Mouse (Mus musculus): ENCODE measurements around the gene Fgf8. TPM values are rescaled to one million over a fixed set of nuclear protein-coding genes. Genes with fewer than 3 reads are reported as not detected.
A peak's percentile ranks its signal among the peaks of the same experiment; 100 is the strongest.

Fgf8 gene
- 22.6 and 25.9 TPM in 2 replicates for polyA plus RNA-seq (2011; ENCODE audit: insufficient read depth, insufficient read length, low read depth, missing spikeins)

DNA sequence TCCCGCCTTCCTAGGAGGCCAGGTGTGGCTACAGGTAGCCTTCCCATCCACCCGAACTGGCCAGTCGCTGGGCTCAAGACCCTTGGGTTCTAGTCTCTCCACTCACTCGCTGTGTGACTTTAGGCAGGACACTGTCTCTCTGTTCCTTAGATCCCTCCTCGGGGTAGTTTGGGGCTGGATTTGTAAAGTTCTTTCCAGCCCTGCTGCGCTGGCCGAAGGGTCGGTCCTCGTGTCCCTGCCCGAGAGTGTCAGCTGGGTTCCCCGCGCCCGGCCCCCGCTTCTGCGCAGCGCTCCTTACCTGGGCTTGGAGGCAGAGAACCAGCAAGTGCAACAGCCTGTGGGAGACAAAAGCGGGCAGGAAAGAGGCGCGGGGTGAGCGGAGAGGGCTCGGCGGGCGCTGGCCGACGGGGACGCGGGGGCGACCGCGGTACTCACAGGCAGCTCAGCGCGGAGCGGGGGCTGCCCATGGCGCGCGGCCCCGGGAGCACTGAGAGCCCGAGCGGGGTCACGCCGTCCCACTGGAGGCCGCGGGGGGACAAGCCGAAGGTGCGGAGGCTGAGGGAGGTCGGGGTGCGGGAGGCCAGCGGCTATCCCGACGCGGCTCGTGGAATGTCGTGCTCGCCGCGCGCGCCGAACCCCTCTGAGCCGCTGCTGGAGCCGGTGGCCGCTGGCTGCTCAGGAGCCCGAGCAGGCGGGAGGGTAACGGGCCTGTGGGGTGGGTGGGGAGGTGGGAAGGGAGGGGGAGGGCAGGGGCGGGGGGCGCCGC is at the start of gene Fgf8:
Fgf8 (minus strand) TSS at position 698 of the 766 bp plus-strand sequence.
- Histone ChIP-seq H3K36me3 (ENCODE audit: control insufficient read depth, insufficient read depth, low read length, poor library complexity, severe bottlenecking) (no peaks in the 10 kb centered on the region), H3K27me3 (ENCODE audit: control insufficient read depth, insufficient read depth, low read length, poor library complexity, severe bottlenecking) (peaks cover 35% of the 10 kb centered on the region), H3K27ac (ENCODE audit: insufficient read depth, low read length) (no peak within 1 kb of the TSS), H3K9me3 (replicated peaks; ENCODE audit: control insufficient read depth, insufficient read depth, low read length, poor library complexity, severe bottlenecking) (no peaks in the 10 kb centered on the region), H3K4me3 (ENCODE audit: low read depth, low read length) (peak within 1 kb of the TSS; percentile 54), H3K9ac (ENCODE audit: low read depth, poor library complexity, severe bottlenecking) (peak within 1 kb of the TSS; percentile 67), H3K4me1 (ENCODE audit: control insufficient read depth, insufficient read depth, low read length) (no peaks in the 10 kb centered on the region)
- TF ChIP-seq POLR2A (IDR thresholded peaks at IDR 0.05; ENCODE audit: insufficient read depth, low read length) (no peak), CTCF (IDR thresholded peaks at IDR 0.05; ENCODE audit: low read depth, low read length) (no peak), EP300 (IDR thresholded peaks at IDR 0.05; ENCODE audit: insufficient read depth, low read depth, low read length) (no peak)

DNA sequence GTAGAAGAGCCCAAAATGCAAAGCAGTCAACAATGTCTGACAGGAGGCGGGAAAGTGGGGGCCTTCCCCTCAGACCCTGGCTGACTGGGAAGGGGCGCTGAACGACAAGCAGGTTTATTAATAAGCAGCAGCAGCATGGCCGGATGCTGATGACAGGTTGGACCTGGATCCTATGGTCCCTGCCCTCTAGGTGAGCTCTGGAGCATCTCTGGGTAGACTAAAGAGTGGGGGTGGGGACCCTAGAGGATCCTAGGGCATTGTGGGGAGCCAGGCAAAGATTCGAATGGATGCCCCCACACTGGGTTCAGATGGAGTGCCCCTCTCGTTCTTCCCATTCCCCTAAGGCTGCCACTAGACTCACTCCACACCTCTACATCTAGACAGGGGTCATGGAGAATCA is 49.7 kb upstream of the Fgf8 start:
- H3K27me3 ChIP-seq (ENCODE audit: control insufficient read depth, insufficient read depth, low read length, poor library complexity, severe bottlenecking): no peaks in the 10 kb centered on the region
- H3K9me3 ChIP-seq (replicated peaks; ENCODE audit: control insufficient read depth, insufficient read depth, low read length, poor library complexity, severe bottlenecking): no peaks in the 10 kb centered on the region
- H3K27ac ChIP-seq (ENCODE audit: insufficient read depth, low read length): no peak overlapping the region
- H3K9ac ChIP-seq (ENCODE audit: low read depth, poor library complexity, severe bottlenecking): no peak overlapping the region
- no peak overlapping the region for H3K4me3 ChIP-seq (ENCODE audit: low read depth, low read length)
- TF ChIP-seq POLR2A (IDR thresholded peaks at IDR 0.05; ENCODE audit: insufficient read depth, low read length) (no peak), EP300 (IDR thresholded peaks at IDR 0.05; ENCODE audit: insufficient read depth, low read depth, low read length) (no peak), CTCF (IDR thresholded peaks at IDR 0.05; ENCODE audit: low read depth, low read length) (no peak)
- no peaks in the 10 kb centered on the region for H3K36me3 ChIP-seq (ENCODE audit: control insufficient read depth, insufficient read depth, low read length, poor library complexity, severe bottlenecking)
- peaks cover 4% of the 10 kb centered on the region for H3K4me1 ChIP-seq (ENCODE audit: control insufficient read depth, insufficient read depth, low read length)

DNA sequence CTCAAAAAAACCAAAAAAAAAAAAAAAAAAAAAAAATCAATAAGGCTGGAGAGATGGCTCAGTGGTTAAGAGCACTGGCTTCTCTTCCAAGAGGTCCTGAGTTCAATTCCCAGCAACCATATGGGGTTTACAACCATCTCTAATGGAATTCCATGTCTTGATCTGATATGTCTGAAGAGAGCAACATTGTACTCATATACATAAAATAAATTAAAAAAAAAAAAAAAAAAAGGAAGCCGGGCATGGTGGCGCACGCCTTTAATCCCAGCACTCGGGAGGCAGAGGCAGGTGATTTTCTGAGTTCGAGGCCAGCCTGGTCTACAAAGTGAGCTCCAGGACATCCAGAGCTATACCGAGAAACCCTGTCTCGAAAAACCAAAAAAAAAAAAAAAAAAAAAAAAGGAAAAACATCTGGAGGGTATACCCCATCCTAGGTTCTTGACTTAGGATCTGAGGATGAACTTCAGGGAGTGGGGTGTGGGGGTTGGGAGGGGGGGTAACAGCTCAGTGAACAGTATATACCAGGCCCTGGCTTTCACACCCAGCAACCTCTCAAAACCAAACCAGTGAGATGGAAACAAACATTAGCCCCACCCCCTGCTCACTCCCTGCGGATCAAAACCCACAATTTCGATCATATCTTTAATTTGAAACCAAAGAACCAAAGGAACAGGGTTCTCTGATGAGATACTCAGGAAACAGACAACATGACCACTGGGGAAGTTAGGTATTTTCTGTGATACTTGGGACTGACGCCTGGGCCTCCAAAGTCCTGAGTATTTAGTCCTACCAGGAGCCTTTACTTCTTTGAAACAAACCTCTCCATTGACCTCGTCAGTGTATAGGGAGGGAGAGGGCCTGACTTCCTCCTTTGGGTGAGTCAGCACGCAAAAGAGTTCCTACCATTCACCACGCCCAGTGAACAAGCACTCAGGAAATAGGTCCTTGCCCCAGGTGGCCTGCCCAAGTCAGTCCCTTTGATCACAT is 47.5 kb upstream of the Fgf8 start:
- H3K27ac ChIP-seq (ENCODE audit: insufficient read depth, low read length): peak overlapping the region; percentile 96
- TF ChIP-seq CTCF (IDR thresholded peaks at IDR 0.05; ENCODE audit: low read depth, low read length): no peak
- no peak for TF ChIP-seq POLR2A (IDR thresholded peaks at IDR 0.05; ENCODE audit: insufficient read depth, low read length)
- peak; percentile 86 for TF ChIP-seq EP300 (IDR thresholded peaks at IDR 0.05; ENCODE audit: insufficient read depth, low read depth, low read length)
- no peaks in the 10 kb centered on the region for H3K27me3 ChIP-seq (ENCODE audit: control insufficient read depth, insufficient read depth, low read length, poor library complexity, severe bottlenecking)
- H3K4me3 ChIP-seq (ENCODE audit: low read depth, low read length): no peak overlapping the region
- H3K36me3 ChIP-seq (ENCODE audit: control insufficient read depth, insufficient read depth, low read length, poor library complexity, severe bottlenecking): no peaks in the 10 kb centered on the region
- H3K9me3 ChIP-seq (replicated peaks; ENCODE audit: control insufficient read depth, insufficient read depth, low read length, poor library complexity, severe bottlenecking): no peaks in the 10 kb centered on the region
- peaks cover 1% of the 10 kb centered on the region for H3K4me1 ChIP-seq (ENCODE audit: control insufficient read depth, insufficient read depth, low read length)
- H3K9ac ChIP-seq (ENCODE audit: low read depth, poor library complexity, severe bottlenecking): peak overlapping the region; percentile 52

DNA sequence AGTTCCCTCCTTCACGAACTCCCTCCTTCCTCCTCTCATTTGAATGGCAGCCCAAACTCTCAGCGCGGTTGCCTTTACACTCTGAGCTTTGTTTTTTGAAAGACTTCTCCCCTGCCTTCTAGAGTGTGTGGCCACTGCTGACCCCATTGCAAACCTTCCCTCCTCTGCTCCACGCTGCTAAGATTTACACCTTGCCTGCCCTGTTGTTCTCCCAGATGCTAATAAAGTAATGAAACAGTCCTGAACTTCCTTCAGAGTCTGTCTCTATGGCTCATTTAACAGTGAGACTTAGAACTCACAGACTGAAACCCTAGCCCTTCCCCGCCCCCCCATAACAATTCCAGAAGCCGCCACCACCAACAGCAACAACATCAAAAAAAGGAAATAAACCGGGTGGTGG is 46.6 kb upstream of the Fgf8 start:
- Histone ChIP-seq H3K27me3 (ENCODE audit: control insufficient read depth, insufficient read depth, low read length, poor library complexity, severe bottlenecking) (no peaks in the 10 kb centered on the region), H3K4me1 (ENCODE audit: control insufficient read depth, insufficient read depth, low read length) (peaks cover 1% of the 10 kb centered on the region), H3K9ac (ENCODE audit: low read depth, poor library complexity, severe bottlenecking) (peak overlapping the region; percentile 39; the same call in 1 of the 2 replicates), H3K9me3 (replicated peaks; ENCODE audit: control insufficient read depth, insufficient read depth, low read length, poor library complexity, severe bottlenecking) (no peaks in the 10 kb centered on the region), H3K4me3 (ENCODE audit: low read depth, low read length) (no peak overlapping the region), H3K27ac (ENCODE audit: insufficient read depth, low read length) (peak overlapping the region; percentile 70), H3K36me3 (ENCODE audit: control insufficient read depth, insufficient read depth, low read length, poor library complexity, severe bottlenecking) (no peaks in the 10 kb centered on the region)
- TF ChIP-seq POLR2A (IDR thresholded peaks at IDR 0.05; ENCODE audit: insufficient read depth, low read length) (no peak), CTCF (IDR thresholded peaks at IDR 0.05; ENCODE audit: low read depth, low read length) (no peak), EP300 (IDR thresholded peaks at IDR 0.05; ENCODE audit: insufficient read depth, low read depth, low read length) (no peak)

DNA sequence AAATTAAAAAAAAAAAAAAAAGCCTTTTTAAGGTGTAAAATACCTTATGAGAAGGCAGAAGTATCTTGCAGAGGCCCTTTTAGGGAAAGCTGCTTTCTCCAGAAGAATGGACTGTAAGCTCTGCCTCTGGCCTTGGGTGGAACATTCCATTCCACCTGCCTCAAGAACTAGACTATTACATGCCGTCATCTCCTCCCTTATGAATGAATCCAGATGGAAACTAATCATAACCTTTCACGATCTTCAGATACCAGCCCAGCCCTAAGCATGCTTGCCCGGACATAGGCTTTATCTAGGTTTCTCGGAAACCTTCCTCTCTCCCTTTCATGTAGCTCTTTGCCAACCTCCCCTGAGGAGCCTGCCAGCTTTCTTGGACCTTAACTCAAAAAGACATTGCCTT is 45.6 kb upstream of the Fgf8 start:
- Histone ChIP-seq H3K9ac (ENCODE audit: low read depth, poor library complexity, severe bottlenecking) (no peak overlapping the region), H3K27me3 (ENCODE audit: control insufficient read depth, insufficient read depth, low read length, poor library complexity, severe bottlenecking) (no peaks in the 10 kb centered on the region), H3K36me3 (ENCODE audit: control insufficient read depth, insufficient read depth, low read length, poor library complexity, severe bottlenecking) (no peaks in the 10 kb centered on the region), H3K4me1 (ENCODE audit: control insufficient read depth, insufficient read depth, low read length) (peaks cover 1% of the 10 kb centered on the region), H3K9me3 (replicated peaks; ENCODE audit: control insufficient read depth, insufficient read depth, low read length, poor library complexity, severe bottlenecking) (no peaks in the 10 kb centered on the region), H3K4me3 (ENCODE audit: low read depth, low read length) (no peak overlapping the region), H3K27ac (ENCODE audit: insufficient read depth, low read length) (no peak overlapping the region)
- TF ChIP-seq CTCF (IDR thresholded peaks at IDR 0.05; ENCODE audit: low read depth, low read length) (no peak), POLR2A (IDR thresholded peaks at IDR 0.05; ENCODE audit: insufficient read depth, low read length) (no peak), EP300 (IDR thresholded peaks at IDR 0.05; ENCODE audit: insufficient read depth, low read depth, low read length) (no peak)

Measured in ES-Bruce4 (cell line).